Mouse (Mus musculus) megakaryocyte, embryonic 14.5 days (primary cell): ENCODE measurements around the gene Pdpk1.

ENCODE experiments used
- FLI1 ChIP-seq: IDR thresholded peaks from 2 replicates; pipeline ENCODE4 v1.6.1; 2012; ENCODE audit warnings: low read length, inconsistent platforms, mixed read lengths
- GATA1 ChIP-seq: IDR thresholded peaks from 3 replicates; pipeline ENCODE4 v1.6.1; 2012; ENCODE audit warnings: mixed read lengths, low read length, inconsistent platforms, borderline replicate concordance

DNA sequence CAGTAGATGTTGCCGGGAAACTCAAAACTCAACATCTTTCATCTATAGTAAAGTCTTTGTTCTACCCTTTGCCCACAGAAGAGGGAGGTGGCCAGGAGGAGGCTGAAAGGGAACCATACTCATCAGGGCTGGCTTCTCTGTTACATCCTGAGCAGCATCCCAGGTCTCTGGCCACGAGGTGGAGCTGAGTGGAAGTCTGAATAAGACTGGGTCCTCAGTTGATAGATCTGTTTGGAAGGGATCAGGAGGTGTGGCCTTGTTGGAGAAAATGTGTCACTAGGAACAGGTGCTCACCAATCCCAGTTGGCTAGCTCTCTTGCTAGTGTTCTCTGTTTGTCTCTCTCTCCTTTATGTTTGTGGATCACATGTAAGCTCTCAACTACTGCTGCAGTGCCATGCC lies 44.6 kb upstream of the Pdpk1 start:
- TF ChIP-seq GATA1 (no peak), FLI1 (no peak)
